Mouse (Mus musculus): ENCODE measurements around the gene Gm13102.
"Not testable (repeated sequence)": the region's sequence is repeated elsewhere in the genome, so short reads cannot be mapped to it uniquely, and the experiment has no call there.

The Gm13102 gene

GRCm38 (mm10) chr4:144106174-144106573, at the start of gene Gm13102:
Gene Gm13102 (plus strand): TSS chr4:144106474.
- DNase-seq: not testable (repeated sequence)

GRCm38 (mm10) chr4:144058826-144059225, 47.4 kb upstream of the Gm13102 start, which contains the start of gene Pramel4:
Gene Pramel4 (plus strand): TSS chr4:144059126.
- DNase-seq: not testable (repeated sequence)
